Mouse (Mus musculus): ENCODE results near the gene Lgi4.
A peak's percentile ranks its signal among the peaks of the same experiment; 100 is the strongest.

The Lgi4 gene

DNA sequence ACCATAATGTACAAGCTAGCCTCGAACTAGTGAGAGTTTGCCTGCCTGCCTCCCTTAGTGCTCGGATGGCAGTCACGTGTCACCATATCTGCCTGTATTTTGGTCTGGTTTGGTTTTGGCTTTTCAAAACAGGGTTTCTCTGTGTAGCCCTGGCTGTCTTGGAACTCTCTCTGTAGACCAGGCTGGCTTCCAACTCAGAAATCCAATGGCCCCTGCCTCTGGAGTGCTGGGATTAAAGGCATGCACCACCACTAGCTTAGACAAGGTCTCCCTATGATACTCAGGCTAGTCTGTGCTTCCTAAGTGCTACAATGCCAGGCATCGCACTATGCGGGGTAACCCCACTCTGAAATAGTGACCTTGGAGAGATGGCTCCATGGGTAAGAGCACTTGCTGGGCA, 50.7 kb downstream of the Lgi4 start:
- DNase-seq = peak; percentile 87

GRCm38 (mm10) chr7:31110861-31111385, 51.8 kb downstream of the Lgi4 start:
- peak; percentile 90 for DNase-seq

GRCm38 (mm10) chr7:31112036-31112435, 52.9 kb downstream of the Lgi4 start:
- no peak for DNase-seq

- DNase-seq = no peak
These were observed 54.7 kb downstream of the Lgi4 start for GRCm38 (mm10) chr7:31113800-31114199.

DNA sequence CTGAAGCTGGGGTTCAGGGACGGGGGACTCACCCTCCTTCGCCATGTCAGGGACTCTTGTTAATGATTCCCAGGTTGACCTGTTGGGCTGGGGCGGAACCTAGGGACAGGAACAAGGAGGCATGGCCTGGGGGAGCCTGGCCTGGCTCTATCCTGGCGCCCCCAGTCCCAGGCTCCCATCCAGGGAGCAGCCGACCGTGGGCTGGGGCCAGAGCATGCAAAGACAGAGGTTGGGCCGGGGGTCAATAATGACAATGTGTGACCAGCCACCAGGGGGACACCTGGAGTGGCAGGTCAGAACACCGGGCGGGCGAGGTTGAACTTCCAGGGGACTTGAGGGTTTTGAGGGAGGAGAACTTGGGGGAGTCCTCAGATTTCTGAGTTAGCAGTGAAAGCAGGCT, 55.5 kb downstream of the Lgi4 start:
- DNase-seq = no peak

DNA sequence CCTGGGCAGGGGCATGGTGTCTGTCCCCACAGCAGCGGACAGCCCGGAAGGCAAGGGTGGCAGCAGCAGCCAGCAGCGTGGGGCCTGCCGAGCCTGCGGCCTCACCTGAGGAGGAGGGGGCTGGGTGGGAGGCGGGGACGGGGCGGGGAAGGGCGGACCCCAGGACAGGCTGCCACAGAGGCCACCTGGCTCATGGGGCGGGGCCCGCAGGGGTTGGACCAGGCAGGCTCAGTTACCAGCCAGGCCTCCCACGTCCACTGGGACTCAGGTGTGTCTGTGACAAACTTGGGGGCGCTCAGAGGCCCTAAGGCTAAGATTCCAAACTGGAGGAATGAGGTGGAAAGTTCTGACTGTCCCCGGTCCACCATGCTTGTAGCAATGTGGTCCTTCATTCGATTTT, 56.0 kb downstream of the Lgi4 start, which contains the start of gene Hpn:
TSS of gene Hpn (minus strand) at position 109 of the 400 bp plus-strand sequence.
- DNase-seq = peak; percentile 94

GRCm38 (mm10) chr7:31115587-31116043, 56.5 kb downstream of the Lgi4 start:
- peak; percentile 99 for DNase-seq

GRCm38 (mm10) chr7:31116721-31117145, 57.6 kb downstream of the Lgi4 start:
- DNase-seq = no peak

GRCm38 (mm10) chr7:31117465-31117864, 58.3 kb downstream of the Lgi4 start:
- DNase-seq = no peak

DNA sequence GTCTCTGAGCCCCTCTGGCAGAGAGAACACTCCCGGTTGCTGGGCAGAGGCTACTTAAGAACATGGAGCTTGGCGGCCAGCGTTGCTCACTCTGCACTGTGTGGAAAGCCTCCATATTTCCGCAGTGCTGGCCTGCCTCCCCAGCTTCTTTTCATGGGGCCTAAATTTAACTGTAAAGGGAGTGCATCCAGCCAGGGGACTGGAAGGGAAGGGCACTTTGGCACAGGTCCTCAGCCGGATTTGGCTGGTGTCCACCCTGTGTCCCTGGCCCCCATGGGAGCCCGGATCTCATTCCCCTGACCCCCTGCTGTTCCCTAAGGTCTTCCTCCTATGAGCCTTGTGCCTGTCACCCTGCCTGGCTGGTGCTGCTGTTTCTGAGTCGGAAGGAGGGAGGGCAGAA, 59.3 kb downstream of the Lgi4 start:
- peak; percentile 96 for DNase-seq

GRCm38 (mm10) chr7:31119556-31119955, 60.4 kb downstream of the Lgi4 start:
- DNase-seq = no peak
